1 mouse cellular context compared by ENCODE assay signal in the genomic region with DNA sequence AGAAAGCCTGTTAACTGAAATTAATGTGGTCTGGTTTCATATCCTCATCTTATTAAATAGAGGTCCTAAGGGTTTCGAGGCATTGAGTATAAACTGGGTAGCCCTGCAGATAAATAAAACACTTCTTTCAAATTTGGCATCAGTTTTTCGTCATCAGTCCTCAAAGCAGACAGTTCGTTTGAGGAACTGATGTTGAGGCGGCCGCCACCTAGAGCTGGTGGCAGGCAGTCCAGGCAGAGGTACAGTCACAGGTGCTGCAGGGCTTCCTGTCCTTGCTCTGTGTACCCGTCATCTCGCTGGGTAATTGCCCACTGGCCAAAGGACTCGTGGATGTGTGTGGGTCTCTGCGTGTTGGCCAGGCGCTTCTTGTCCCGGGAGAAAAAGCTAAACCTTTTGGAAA.
A peak's percentile ranks its signal among the peaks of the same experiment; 100 is the strongest.
TF ChIP-seq lines count a peak whose summit lies in the region.

No protein-coding gene starts in this region.

TF ChIP-seq in CH12.LX, 34 proteins besides CTCF, POLR2A, EP300 and RAD21:
- TF ChIP-seq SMC3 (IDR thresholded peaks at IDR 0.05; ENCODE audit: low read depth, low read length), result 0 out of 2 replicates have a peak, but pooled peaks have one; percentile 6
- TF ChIP-seq CHD1 (IDR thresholded peaks at IDR 0.05; ENCODE audit: low read depth, low read length), result no peak
TF ChIP-seq in CH12.LX: peak in this region for 1.
